Mouse (Mus musculus) brain, embryonic 14.5 days (tissue): ENCODE results near the gene Ptprc. TPM values are rescaled to one million over a fixed set of nuclear protein-coding genes. Genes with fewer than 3 reads are reported as not detected.

ENCODE experiments used
- DNase-seq: peaks from one replicate; pipeline ENCODE4 v3.0.0-alpha.2; 2011; ENCODE audit warnings: low read depth
- CTCF ChIP-seq: fragments of 200-500 bp; IDR thresholded peaks from 2 replicates; pipeline ENCODE4 v1.5.1; 2012; ENCODE audit warnings: inconsistent platforms, mild to moderate bottlenecking, moderate library complexity, borderline replicate concordance; ENCODE audit not compliant: insufficient read depth, insufficient read length; ENCODE audit errors: extremely low read depth
- POLR2A ChIP-seq: fragments of 200-500 bp; IDR thresholded peaks from 2 replicates; pipeline ENCODE4 v1.6.1; 2012; ENCODE audit warnings: mild to moderate bottlenecking, inconsistent platforms, borderline replicate concordance; ENCODE audit not compliant: poor library complexity, insufficient read depth, insufficient read length, severe bottlenecking; ENCODE audit errors: extremely low read depth
- polyA plus RNA-seq: library from polyadenylated mRNA; depleted of rRNA; stranded (reverse); fragments of >200 nt; gene quantifications from 2 replicates; pipeline ENCODE4 v1.2.3, GENCODE M21; 2012; rRNA removed

Ptprc gene
- polyA plus RNA-seq, 1 experiment, result 1.2 TPM

DNA sequence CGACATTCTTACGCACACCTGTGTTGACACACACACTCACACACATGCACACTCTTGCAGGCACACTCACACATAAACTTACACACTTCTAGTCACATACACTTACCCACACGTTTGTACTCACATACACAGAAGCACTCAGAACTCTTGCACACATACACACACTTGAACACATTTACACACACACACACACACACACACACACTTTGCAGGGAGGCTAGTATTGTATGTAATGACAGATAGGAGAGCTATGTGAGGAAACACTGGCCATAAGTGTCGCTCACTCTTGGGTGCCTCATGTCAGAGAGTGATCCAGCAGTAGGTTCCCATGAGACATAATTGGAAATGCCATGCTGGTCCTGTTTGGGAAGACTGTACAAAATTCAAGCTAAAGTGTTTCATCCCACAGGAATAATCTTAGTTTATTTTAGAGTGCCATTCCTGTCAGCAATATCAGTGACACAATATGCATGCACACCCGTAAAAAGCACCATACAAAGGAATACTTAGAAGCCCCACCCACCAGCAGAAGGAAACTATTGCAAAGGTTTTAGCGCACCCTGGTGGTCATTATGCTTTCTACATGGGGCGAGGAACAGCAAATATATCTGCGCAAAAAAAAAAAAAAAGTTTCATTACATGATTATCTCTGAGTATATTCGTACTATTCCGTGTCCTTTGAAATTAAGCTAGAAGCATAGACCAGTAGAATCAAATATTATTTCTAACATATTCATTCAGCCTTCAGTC is 131.1 kb downstream of the Ptprc start:
- peak; percentile 95 for DNase-seq
- TF ChIP-seq CTCF (peak; percentile 80), POLR2A (no peak)

DNA sequence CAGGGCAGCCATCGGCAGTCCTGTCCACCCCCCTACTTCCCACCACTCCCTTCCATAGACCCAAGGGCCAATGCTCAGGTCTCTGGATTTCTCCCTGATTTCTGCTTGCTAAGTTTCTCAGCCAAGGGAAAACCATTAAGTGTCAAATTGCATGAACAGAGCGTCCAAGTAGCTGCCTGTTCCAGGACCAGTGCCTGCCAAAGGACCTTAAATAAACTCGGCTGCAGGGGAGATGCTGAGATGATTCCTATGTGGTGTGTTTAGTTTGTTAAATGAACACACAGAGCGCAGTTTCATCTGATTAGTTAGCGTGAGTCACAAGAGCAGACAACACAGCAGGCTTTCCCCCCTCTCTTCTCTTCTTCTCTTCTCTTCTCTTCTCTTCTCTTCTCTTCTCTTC is 135.0 kb downstream of the Ptprc start:
- TF ChIP-seq CTCF (no peak), POLR2A (no peak)
- DNase-seq, result peak; percentile 49

DNA sequence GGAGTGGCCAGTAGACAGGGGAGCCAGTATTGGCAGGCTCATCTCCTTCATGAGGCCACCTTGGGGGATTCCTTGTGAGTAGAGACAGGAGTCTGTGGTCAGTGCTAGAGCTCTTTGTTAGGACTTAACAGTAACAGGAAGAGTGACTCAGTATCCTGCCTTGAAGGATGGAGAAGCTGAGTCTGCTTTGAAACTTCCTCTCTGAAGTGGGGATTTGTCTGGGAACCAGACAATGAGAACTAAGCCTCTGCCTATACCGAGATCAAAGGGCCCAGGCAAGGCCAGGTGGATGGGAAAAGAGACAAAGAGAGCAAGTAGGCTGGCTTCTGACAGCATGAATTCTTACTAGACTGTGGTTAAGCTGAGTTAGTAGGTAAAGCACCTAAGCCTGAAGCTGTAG is 136.3 kb downstream of the Ptprc start:
- peak; percentile 43 for DNase-seq
- TF ChIP-seq POLR2A, result no peak

DNA sequence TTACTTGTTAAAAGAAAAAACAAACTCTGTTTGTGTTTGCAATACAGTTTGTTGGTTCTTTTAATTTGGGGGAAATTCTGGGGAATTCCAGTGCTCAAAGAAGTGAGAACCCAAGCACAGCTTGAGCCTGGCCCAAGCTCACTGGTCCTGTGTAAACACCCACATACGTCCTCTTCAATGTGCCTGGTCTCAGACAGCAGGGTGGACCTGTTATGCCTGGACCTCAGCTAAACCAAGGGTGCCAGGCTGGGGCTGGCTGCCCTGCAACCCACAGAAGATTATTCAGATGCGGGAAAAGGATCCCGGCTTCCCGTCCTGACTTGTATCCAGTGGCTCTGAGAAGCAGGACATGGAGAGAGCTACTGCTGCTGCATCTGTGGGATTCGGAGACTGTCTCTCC is 138.0 kb downstream of the Ptprc start:
- no peak for TF ChIP-seq CTCF
- no peak for TF ChIP-seq POLR2A
- DNase-seq, result no peak

DNA sequence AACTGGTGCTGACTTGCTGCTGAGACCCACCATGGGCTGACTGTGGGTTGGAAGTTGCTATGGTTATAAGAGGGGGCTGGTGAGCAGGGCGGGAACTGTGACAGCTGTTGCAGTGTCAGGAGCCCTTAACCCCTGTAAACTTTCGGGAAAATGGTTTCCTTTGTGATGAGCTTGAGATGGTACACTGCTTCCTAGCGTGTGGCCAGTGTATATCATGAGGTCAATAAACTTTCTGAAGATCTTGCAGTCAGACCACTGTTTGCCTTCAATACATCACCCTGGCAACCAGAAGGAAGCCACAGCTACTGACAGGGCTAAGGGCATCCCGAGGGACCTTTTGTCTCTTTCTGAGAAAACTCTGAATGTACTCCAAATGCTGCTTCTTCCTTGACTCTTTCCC is 145.9 kb downstream of the Ptprc start:
- no peak for TF ChIP-seq CTCF
- TF ChIP-seq POLR2A, result no peak
- no peak for DNase-seq

DNA sequence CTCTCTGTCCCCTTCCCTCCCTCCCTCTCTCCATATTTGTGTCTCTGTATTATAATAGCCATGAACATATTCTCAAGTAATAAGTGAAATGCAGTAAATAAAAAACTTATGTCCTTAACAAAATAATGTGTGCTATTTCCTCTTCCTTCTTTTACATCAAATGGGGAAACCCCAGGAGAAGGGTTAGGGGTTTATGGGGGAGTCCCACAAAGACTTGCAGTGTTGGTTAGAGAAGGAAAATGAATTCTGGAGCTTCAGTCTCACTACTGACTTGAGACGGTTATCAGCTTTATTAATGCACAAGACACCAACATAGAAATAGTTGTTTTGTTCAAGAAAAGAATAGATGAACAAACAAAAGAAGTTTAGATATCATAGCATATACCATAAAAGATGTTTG is 150.2 kb downstream of the Ptprc start:
- no peak for DNase-seq
- no peak for TF ChIP-seq CTCF
- TF ChIP-seq POLR2A, result no peak

DNA sequence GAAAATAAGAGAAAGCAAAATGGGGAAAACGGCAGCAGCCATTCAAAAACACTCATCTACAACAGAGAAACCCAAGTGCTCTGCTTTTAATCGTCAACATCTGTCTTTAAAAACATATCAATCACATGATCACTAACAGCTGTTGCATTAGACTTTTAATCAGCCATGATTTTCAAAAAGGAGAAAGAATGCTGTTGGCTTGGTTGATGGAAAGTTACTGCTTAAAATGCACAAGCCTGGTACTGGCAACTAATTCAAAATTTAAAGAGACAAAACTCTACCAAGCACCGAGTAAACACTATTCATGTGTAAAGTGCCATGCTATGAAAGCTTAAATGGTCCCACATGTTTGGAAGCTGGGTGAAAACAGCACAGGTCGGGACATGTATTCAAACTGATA is 151.9 kb downstream of the Ptprc start:
- DNase-seq, result peak; percentile 53
- no peak for TF ChIP-seq CTCF
- TF ChIP-seq POLR2A, result no peak

DNA sequence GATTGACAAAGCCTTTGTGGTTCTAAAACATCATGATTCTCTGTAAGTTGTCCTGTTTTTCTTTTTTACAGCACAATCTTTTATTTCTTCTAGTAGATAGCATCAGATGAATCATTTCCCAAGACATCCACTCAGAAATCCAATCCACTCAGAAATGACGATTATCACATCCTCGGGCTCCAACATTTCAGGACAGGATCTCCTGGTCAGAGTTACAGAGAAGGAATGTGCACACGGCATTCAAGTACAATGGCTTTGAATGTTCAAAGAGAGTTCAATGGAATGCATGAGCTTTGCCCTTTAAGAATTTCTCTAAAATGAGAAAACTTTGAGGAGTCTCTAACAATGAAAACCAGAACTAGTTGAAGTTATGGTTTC is 152.6 kb downstream of the Ptprc start:
- no peak for TF ChIP-seq POLR2A
- no peak for TF ChIP-seq CTCF

DNA sequence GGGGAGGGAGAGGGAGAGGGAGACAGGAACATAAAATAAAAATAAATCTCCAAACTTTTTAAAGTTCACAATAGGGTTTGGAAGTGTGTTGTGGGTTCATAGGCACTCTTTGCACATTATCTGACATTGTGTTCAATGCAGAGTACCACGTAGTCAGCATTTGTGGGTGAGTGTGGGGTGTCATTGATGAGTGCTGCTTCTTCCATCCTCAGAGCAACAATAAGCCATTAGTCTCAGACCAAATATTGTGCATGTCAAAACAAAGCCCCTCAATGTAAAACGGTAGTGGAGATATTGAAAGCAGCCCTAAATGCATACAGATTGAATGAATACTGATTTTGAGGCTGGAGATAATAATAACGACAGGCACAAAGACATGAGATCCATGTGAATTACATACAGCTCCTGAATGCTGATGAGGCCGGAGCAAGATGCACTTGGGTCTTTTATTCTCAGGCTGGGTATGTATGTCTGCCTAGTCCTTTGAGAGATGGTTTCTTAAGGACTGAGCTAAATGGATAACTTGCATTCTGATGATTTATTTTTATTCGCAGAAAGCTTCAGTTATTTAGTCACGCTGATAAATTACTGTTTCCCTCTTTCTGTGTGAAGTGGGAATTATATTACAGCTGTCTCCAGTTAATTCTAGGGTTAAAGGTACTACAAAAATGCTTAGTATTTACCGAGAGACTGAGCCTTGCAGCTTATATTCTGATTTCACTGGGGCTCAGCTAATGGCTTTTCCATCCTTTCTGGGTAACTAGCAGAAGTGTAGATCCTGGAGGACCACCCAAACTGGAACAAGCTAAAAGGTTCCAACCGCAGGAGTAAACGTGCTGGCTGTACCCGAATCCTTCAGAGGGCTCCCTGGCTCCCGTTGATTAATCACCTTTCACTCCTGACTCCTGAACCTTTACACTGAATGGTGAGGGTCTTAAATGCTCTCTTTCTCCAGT is 153.3 kb downstream of the Ptprc start:
- TF ChIP-seq CTCF (no peak), POLR2A (no peak)
- peak; percentile 84 for DNase-seq

More for the DNA sequence above, 152.6 kb downstream of the Ptprc start:
- no peak for DNase-seq

Other genes starting within 250 kb of the Ptprc start
- gene Atp6v1g3, start 98.0 kb upstream of the Ptprc start, polyA plus RNA-seq, result not detected in 2 replicates